Mouse (Mus musculus) left cerebral cortex, adult 11 months (tissue): ENCODE measurements around the gene Gcm2.
A peak's percentile ranks its signal among the peaks of the same experiment; 100 is the strongest.

Experiments used
- DNase-seq: peaks from one replicate; pipeline ENCODE4 v3.0.0; 2022; ENCODE audit warnings: low spot score

Gcm2 gene

DNA sequence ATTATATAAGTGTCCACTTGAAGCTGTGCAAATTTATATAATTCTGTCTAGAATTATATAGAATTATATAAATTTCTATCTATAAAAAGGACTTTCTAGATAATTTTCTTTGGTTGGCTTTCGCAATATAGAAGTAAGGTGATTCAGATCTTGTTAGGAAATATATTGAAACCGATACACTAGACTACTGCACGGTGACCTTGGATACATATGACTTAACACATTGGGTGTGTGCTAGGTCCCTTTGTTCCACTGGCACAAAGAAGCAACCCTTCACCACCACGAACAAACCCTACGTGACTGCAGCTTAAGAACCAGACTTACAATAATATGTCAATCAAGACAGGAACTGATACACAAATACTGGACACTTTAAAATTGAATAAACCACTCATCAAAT is 31.0 kb downstream of the Gcm2 start:
- DNase-seq = no peak

DNA sequence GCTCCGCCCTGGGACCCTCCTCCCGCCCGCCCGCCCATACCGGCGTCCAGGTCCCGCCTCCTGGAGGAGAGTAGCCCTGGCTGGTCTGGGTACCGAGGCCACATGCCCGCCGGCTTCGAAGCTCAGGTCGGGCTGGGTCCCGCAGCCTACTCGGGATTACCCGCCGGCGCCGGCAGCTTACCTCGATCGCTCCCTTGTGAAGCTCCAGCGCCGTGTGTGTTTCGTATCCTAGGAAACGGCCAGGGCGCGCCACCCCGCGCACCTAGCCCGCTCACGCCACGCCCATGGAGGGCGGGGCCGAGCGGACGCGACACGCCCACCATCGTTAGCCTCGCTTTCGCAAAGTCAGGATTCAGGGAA is 31.4 kb downstream of the Gcm2 start, which contains the start of gene Mak:
Gene Mak, minus strand, starts transcription at position 286 of the 360 bp plus-strand sequence.
- peak; percentile 59 for DNase-seq

DNA sequence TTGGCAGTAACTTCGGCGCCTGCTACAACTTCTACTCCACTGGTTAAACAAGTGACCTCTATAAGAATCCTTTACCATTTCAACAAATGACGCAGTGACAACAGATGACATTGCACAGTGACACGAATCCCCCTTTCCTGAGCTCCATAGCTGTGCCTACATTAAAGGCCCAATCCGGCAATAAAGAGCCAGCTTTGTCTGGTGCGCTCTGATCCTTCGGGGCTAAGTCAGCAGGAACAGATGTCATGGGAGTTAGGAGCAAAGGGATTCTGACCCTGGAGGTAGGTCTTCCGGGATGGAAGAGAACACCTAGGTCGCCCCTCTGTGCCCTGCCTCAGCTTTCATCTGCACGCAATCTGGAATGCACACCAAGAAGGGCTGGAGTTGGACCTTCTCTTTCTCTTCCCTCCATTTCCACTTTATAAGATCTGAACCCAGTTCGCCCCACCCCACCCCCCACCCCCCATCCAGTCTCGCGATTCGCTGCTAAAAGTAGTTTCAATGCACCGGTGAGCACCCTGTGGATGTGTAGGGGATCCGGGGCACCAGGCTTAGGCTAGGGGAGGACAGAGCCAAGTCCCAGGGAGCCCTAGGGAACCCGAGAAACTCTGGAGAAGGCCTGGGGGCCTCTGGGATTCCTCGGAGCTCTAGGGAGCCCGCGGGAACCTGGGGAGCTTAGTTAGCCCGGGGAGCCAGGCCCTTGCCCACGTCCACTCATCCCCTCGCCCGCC is 32.0 kb downstream of the Gcm2 start:
- DNase-seq = no peak

DNA sequence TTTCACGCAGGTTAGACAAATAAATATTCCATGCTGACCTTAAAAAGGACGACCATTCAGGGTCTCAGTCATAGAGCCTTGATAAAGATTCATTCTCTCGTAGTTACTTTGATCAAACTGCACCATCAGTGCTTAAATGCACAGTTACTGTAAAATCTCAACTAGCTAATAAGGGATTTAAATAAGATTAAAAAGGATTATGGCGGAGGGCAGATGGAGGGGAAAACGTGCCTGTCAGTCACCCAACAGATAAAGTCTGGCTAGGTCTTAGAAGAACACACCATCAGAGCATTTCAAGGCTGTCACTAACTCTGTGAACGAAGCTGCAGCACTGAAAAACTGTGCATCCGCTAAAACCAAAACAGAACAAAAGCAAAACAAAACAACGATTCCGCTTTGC is 32.9 kb downstream of the Gcm2 start:
- DNase-seq = no peak

DNA sequence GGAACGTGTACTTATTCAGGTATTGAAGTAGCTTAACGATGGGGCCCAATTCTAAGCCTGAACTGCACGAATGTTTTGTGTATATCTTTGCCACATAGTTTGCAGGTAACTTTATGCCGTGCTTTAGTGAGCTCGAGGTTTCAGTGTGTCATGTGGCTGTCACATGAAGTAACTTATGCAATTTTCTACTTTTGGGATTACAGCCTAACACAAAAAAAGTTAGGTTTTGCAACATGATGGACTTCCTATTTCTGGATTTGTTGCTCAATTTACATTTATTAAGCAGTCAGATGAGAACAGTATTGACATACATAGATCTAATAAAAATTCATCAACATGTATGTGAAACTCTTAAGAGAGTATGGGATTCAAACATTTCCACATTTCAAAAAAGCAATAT is 37.0 kb downstream of the Gcm2 start:
- no peak for DNase-seq

DNA sequence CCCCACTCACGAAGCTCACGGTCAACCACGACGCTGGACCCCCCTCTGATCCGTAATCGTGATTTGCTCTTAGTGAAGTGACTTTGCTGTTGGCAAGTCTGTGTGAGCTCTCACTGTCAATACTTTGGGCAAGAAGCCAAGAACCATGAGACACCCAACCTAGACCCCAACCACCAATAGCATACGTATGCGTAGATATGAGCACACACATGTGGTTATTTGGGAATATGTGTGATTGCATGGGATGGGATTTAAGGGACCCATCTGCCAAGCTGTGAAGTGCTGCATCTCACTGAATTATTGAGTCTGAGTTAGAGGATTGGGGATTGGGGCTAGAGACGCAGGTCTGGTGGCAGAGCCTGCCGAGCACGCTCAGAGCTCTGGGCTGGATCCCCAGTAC is 39.2 kb downstream of the Gcm2 start:
- DNase-seq = no peak

DNA sequence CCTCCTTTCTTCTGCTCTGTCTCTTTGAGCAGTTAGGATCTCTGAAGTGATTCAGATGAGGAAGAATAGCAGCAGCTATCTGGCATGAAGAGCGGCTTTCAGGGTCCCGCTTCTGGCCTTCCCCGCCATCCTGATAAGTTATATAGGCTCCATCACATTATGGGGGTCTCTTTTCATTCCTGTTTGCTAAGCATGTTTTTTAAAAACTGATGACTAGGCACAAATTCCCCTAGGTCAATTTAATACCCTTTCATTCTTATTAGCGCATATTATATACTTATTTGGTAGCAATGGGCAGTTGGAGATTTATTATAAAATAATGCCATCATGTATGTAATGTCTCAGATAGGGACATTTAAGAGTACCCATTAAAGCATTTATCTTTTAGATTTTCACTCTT is 43.2 kb downstream of the Gcm2 start:
- DNase-seq = no peak

DNA sequence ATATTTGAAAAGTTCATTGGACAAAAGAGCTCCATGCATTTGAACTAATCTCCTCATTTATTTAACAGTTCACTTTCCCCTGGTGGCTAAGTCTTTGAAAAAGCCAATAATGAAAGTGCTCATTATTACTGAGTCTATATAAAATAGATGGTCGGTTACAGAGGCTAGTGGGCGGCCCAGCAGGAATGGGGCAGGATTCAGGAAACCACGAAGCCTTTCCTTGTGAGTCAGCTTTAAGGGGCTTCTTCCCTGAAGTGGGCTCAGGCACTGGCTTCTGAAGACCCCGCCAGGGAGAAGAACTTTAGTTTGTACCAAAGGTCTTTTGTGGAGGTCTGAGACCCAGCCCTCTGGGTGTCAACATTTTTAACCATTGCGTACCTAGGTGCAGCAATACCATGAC is 58.9 kb downstream of the Gcm2 start:
- DNase-seq = no peak
